Mouse (Mus musculus): ENCODE data around the gene Snx10.

The Snx10 gene

GRCm38 (mm10) chr6:51533467-51534200 lies 9.9 kb downstream of the Snx10 start:
- WGBS = 84% methylated on average over 6 of the region's 6 CpGs

GRCm38 (mm10) chr6:51535571-51535970 lies 11.9 kb downstream of the Snx10 start:
- whole genome bisulfite sequencing = 84% methylated on average over 10 of the region's 10 CpGs

GRCm38 (mm10) chr6:51540525-51540924 lies 16.8 kb downstream of the Snx10 start:
- WGBS = 89% methylated on average over 6 of the region's 6 CpGs

- 88% methylated on average over 7 of the region's 7 CpGs for WGBS
These were observed 17.7 kb downstream of the Snx10 start for GRCm38 (mm10) chr6:51541422-51541821.

- 83% methylated on average over 4 of the region's 4 CpGs for WGBS
These were observed 18.4 kb downstream of the Snx10 start for GRCm38 (mm10) chr6:51542147-51542546.

GRCm38 (mm10) chr6:51543639-51544117 lies 20.0 kb downstream of the Snx10 start:
- WGBS = 65% methylated on average over 6 of the region's 6 CpGs

GRCm38 (mm10) chr6:51544118-51544681 lies 20.5 kb downstream of the Snx10 start:
- WGBS = 56% methylated on average over 7 of the region's 7 CpGs

- WGBS = 60% methylated on average over 11 of the region's 11 CpGs
These were observed 21.6 kb downstream of the Snx10 start for GRCm38 (mm10) chr6:51545219-51545859.

GRCm38 (mm10) chr6:51546085-51546484 lies 22.4 kb downstream of the Snx10 start:
- WGBS = 92% methylated on average over 2 of the region's 2 CpGs

- 38% methylated on average over 5 of the region's 5 CpGs for WGBS
These were observed 25.1 kb downstream of the Snx10 start for GRCm38 (mm10) chr6:51548757-51549156.

- WGBS = 87% methylated on average over 10 of the region's 10 CpGs
These were observed 27.6 kb downstream of the Snx10 start for GRCm38 (mm10) chr6:51551267-51551802.

GRCm38 (mm10) chr6:51556562-51556961 lies 32.9 kb downstream of the Snx10 start:
- 67% methylated on average over 7 of the region's 7 CpGs for WGBS

- 64% methylated on average over 7 of the region's 7 CpGs for WGBS
These were observed 34.6 kb downstream of the Snx10 start for GRCm38 (mm10) chr6:51558311-51558710.

- WGBS = 54% methylated on average over 14 of the region's 14 CpGs
These were observed 43.3 kb downstream of the Snx10 start for GRCm38 (mm10) chr6:51566771-51567680.

GRCm38 (mm10) chr6:51569086-51569485 lies 45.4 kb downstream of the Snx10 start:
- 68% methylated on average over 8 of the region's 8 CpGs for WGBS

GRCm38 (mm10) chr6:51573136-51573535 lies 49.4 kb downstream of the Snx10 start:
- 98% methylated on average over 4 of the region's 4 CpGs for WGBS

GRCm38 (mm10) chr6:51574132-51574531 lies 50.4 kb downstream of the Snx10 start:
- 91% methylated on average over 13 of the region's 13 CpGs for WGBS

GRCm38 (mm10) chr6:51578415-51578814 lies 54.7 kb downstream of the Snx10 start:
- WGBS = 92% methylated on average over 4 of the region's 4 CpGs

- 26% methylated on average over 18 of the region's 18 CpGs for whole genome bisulfite sequencing
These were observed 56.5 kb downstream of the Snx10 start for GRCm38 (mm10) chr6:51580040-51580680.

- WGBS = 81% methylated on average over 9 of the region's 9 CpGs
These were observed 57.7 kb downstream of the Snx10 start for GRCm38 (mm10) chr6:51581418-51581817.

GRCm38 (mm10) chr6:51582051-51582450 lies 58.4 kb downstream of the Snx10 start:
- 94% methylated on average over 9 of the region's 9 CpGs for WGBS

All from cerebral cortex, adult 2 months (tissue).